20 mouse cellular contexts compared by ENCODE assay signal in the genomic region with DNA sequence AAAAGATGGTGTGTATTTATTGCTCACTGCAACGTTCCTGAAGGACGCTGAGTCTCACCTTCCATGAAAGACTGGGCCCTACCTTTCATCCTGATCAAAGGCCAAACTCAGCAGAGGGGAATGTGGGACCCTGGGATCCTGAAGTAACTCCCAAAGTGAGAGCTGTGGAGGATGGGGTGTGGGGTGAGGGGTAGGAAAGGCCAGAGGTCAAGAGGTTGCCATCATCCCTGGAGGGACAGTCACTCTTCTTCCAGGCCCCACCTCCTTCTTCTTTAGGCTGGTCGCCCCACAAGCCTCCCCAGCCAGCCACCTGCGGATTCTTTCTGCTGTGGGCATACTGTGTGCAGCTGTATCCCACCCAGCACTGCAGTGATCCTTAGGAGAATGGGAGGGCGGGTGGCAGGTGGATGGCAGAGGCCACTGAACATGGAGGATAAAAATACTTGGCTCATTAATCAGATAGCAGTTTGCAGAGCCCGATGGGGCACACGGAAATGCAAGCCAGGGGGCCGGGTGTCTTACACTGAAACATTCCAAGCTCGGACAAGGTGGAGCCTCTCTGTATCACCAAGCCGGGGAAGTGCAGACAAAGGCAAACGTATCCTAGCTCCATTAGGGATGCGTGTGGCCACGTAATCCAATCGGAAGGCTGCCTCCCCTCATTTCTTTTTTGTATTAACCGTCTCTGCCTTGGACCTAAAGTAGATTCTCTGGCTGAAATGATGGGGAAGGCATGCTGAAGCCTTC. TPM values are rescaled to one million over a fixed set of nuclear protein-coding genes. Genes with fewer than 3 reads are reported as not detected.
DNase-seq lines count a peak whose midpoint lies in the region; ATAC-seq and TF ChIP-seq lines count a peak whose summit lies in the region.
"Had no signal": no experiment of that assay in that cellular context is flagged by ENCODE, and none has a peak within 500 bp of the region (broad histone marks: within the 10 kb centered on the region; RNA-seq: fewer than 3 reads in every experiment).

No protein-coding gene starts in this region.

- no peaks in the 10 kb centered on the region for H3K27me3 ChIP-seq in heart, adult 2 months (ENCODE audit: control insufficient read depth, insufficient read depth, low read length)
- H3K27me3 ChIP-seq in kidney, postnatal 0 days (ENCODE audit: insufficient read depth, low read length), result no peaks in the 10 kb centered on the region
- H3K27me3 ChIP-seq in limb, embryonic 12.5 days, result no peaks in the 10 kb centered on the region
- no peaks in the 10 kb centered on the region for H3K27me3 ChIP-seq in intestine, postnatal 0 days (replicated peaks; ENCODE audit: control insufficient read depth, insufficient read depth, low read length)

- intact Hi-C loops in heart, adult 2 months (cut with DNase I), result no loop called here
- intact Hi-C loops in heart, postnatal 36 days (cut with DNase I), result loop anchor here (10.0 kb wide), 1 partner anchor 286 kb away; a partner anchor contains a TSS

- TF ChIP-seq POLR2A in heart, adult 2 months (IDR thresholded peaks at IDR 0.05; ENCODE audit: insufficient read depth, low read depth, low read length), result no peak

- H3K4me2 ChIP-seq in kidney, postnatal 0 days (ENCODE audit: low read length), result no peak overlapping the region
- no peak overlapping the region for H3K4me2 ChIP-seq in limb, embryonic 12.5 days
- no peak overlapping the region for H3K4me2 ChIP-seq in intestine, postnatal 0 days (replicated peaks; ENCODE audit: low read depth)

- no peak for TF ChIP-seq EP300 in heart, adult 2 months (IDR thresholded peaks at IDR 0.05; ENCODE audit: insufficient read depth, low read depth, low read length)

- no peak for TF ChIP-seq CTCF in heart, adult 2 months (IDR thresholded peaks at IDR 0.05)
- TF ChIP-seq CTCF in kidney, postnatal 0 days (IDR thresholded peaks at IDR 0.05; ENCODE audit: low read depth), result 0 out of 2 replicates have a peak, but pooled peaks have one; percentile 1
- TF ChIP-seq CTCF in intestine, postnatal 0 days (IDR thresholded peaks at IDR 0.05; ENCODE audit: low read depth), result no peak

- 60% methylated on average over 15 of the region's 15 CpGs for WGBS in heart, adult 2 months
- 50% methylated on average over 15 of the region's 15 CpGs for WGBS in kidney, postnatal 0 days
- WGBS in limb, embryonic 12.5 days, result 69% methylated on average over 15 of the region's 15 CpGs
- WGBS in intestine, postnatal 0 days, result 66% methylated on average over 15 of the region's 15 CpGs

- peak; percentile 34 for DNase-seq in cerebellum, adult 9-11 months
- DNase-seq in cerebellum, adult 11 months, result no peak
- no peak for DNase-seq in heart, adult 2 months
- no peak for DNase-seq in heart, postnatal 36 days
- DNase-seq in kidney, postnatal 0 days (ENCODE audit: low spot score), result no peak
- no peak for DNase-seq in kidney, postnatal 25 days
- DNase-seq: adrenal gland, adult 8-10 months; cerebellum, adult 8-10 months; embryo, embryonic 11 days; kidney, postnatal 4 days; liver; lung, adult 2 months; right cerebral cortex, postnatal 4 days; thymus, adult 18-20 months had no signal

- no peak overlapping the region for H3K9ac ChIP-seq in heart, adult 2 months (ENCODE audit: low read depth, low read length)
- H3K9ac ChIP-seq in kidney, postnatal 0 days (ENCODE audit: low read depth, low read length), result no peak overlapping the region
- H3K9ac ChIP-seq in limb, embryonic 12.5 days (replicated peaks), result no peak overlapping the region
- H3K9ac ChIP-seq in intestine, postnatal 0 days (ENCODE audit: low read depth, low read length), result no peak overlapping the region

- H3K79me2 ChIP-seq in heart, adult 2 months (replicated peaks; ENCODE audit: control insufficient read depth, insufficient read depth, low read length), result no peaks in the 10 kb centered on the region

- H3K4me1 ChIP-seq in heart, adult 2 months (ENCODE audit: control insufficient read depth, insufficient read depth, low read length), result peaks cover 29% of the 10 kb centered on the region
- peaks cover 32% of the 10 kb centered on the region for H3K4me1 ChIP-seq in kidney, postnatal 0 days (replicated peaks; ENCODE audit: insufficient read depth, low read length)
- H3K4me1 ChIP-seq in limb, embryonic 12.5 days (replicated peaks), result peaks cover 46% of the 10 kb centered on the region
- no peaks in the 10 kb centered on the region; the same call in 1 of the 2 replicates for H3K4me1 ChIP-seq in intestine, postnatal 0 days (replicated peaks; ENCODE audit: control insufficient read depth, insufficient read depth, low read length)

- H3K27ac ChIP-seq in heart, adult 2 months, result peak overlapping the region; percentile 12; the same call in 1 of the 2 replicates
- H3K27ac ChIP-seq in kidney, postnatal 0 days, result no peak overlapping the region
- H3K27ac ChIP-seq in limb, embryonic 12.5 days, result 0 out of 2 replicates have a peak overlapping the region, but pooled peaks have one; percentile 7
- H3K27ac ChIP-seq in intestine, postnatal 0 days (ENCODE audit: low read depth, low read length), result no peak overlapping the region

- H3K36me3 ChIP-seq in heart, adult 2 months (ENCODE audit: control insufficient read depth, insufficient read depth, low read length), result peaks cover 6% of the 10 kb centered on the region
- H3K36me3 ChIP-seq in kidney, postnatal 0 days (ENCODE audit: insufficient read depth, low read length), result no peaks in the 10 kb centered on the region
- no peaks in the 10 kb centered on the region for H3K36me3 ChIP-seq in limb, embryonic 12.5 days
- no peaks in the 10 kb centered on the region for H3K36me3 ChIP-seq in intestine, postnatal 0 days (ENCODE audit: control insufficient read depth, insufficient read depth)

- H3K4me3 ChIP-seq in heart, adult 2 months, result no peak overlapping the region
- H3K4me3 ChIP-seq in kidney, postnatal 0 days (replicated peaks; ENCODE audit: low read depth, low read length), result no peak overlapping the region
- H3K4me3 ChIP-seq in limb, embryonic 12.5 days (replicated peaks), result no peak overlapping the region
- no peak overlapping the region for H3K4me3 ChIP-seq in intestine, postnatal 0 days (ENCODE audit: low read depth, low read length)

- H3K9me3 ChIP-seq in kidney, postnatal 0 days (replicated peaks; ENCODE audit: low read length), result no peaks in the 10 kb centered on the region
- H3K9me3 ChIP-seq in limb, embryonic 12.5 days, result no peaks in the 10 kb centered on the region
- H3K9me3 ChIP-seq in intestine, postnatal 0 days (ENCODE audit: control insufficient read depth), result no peaks in the 10 kb centered on the region

- ATAC-seq in kidney, postnatal 0 days (replicated peaks; ENCODE audit: low FRiP score, low read depth), result no peak
- ATAC-seq in limb, embryonic 12.5 days (ENCODE audit: insufficient number of reproducible peaks, insufficient read depth, low FRiP score, low TSS enrichment, low read depth), result no peak
- no peak for ATAC-seq in intestine, postnatal 0 days

RNA-seq across cellular contexts. Expression of a gene that starts 1.3 kb away (rescaled TPM):
- total RNA-seq in heart, adult 2 months (2021), result 1 to 10 TPM; 3.3 to 5.6 TPM
- polyA plus RNA-seq in heart, adult 2 months (2012; rRNA removed), result 51.7 and 53.8 TPM in 2 replicates
- total RNA-seq in heart, postnatal 36 days (2021), result 1 to 10 TPM; 8.0 to 8.6 TPM
- polyA plus RNA-seq in kidney, postnatal 0 days (2015; fragmentation: Nextera tagmentation; extraction: Ambion mirVana), result 2.4 and 3.1 TPM in 2 replicates
- polyA plus RNA-seq in limb, embryonic 12.5 days (2016; fragmentation: Nextera tagmentation; extraction: Ambion mirVana), result 2.9 and 4.1 TPM in 2 replicates
- 21.5 and 22.8 TPM in 2 replicates for polyA plus RNA-seq in intestine, postnatal 0 days (2015; fragmentation: Nextera tagmentation; extraction: Ambion mirVana)
- total RNA-seq: granulocyte monocyte progenitor cell, adult 5-6 weeks; megakaryocyte, adult 5-6 weeks had no signal

RNA-seq across cellular contexts. Expression of a gene that starts 11.7 kb away (rescaled TPM):
- total RNA-seq in heart, adult 2 months (2021), result 10 to 100 TPM; 52.2 to 69.8 TPM
- 56.8 and 101 TPM in 2 replicates for polyA plus RNA-seq in heart, adult 2 months (2012; rRNA removed)
- 10 to 100 TPM; 59.1 to 65.0 TPM for total RNA-seq in heart, postnatal 36 days (2021)
- polyA plus RNA-seq in kidney, postnatal 0 days (2015; fragmentation: Nextera tagmentation; extraction: Ambion mirVana), result 91.8 and 103 TPM in 2 replicates
- polyA plus RNA-seq in limb, embryonic 12.5 days (2016; fragmentation: Nextera tagmentation; extraction: Ambion mirVana), result 69.5 and 76.5 TPM in 2 replicates
- 44.5 and 44.9 TPM in 2 replicates for polyA plus RNA-seq in intestine, postnatal 0 days (2015; fragmentation: Nextera tagmentation; extraction: Ambion mirVana)

RNA-seq across cellular contexts. Expression of a gene that starts 39.9 kb away (rescaled TPM):
- not detected for total RNA-seq in heart, adult 2 months (2021)
- 0.10 and 0.35 TPM in 2 replicates for polyA plus RNA-seq in heart, adult 2 months (2012; rRNA removed)
- not detected for total RNA-seq in heart, postnatal 36 days (2021)
- polyA plus RNA-seq in kidney, postnatal 0 days (2015; fragmentation: Nextera tagmentation; extraction: Ambion mirVana), result not detected in 2 replicates
- not detected in 2 replicates for polyA plus RNA-seq in limb, embryonic 12.5 days (2016; fragmentation: Nextera tagmentation; extraction: Ambion mirVana)
- not detected in 2 replicates for polyA plus RNA-seq in intestine, postnatal 0 days (2015; fragmentation: Nextera tagmentation; extraction: Ambion mirVana)
- total RNA-seq: granulocyte monocyte progenitor cell, adult 5-6 weeks; layer of hippocampus, postnatal 25 days; megakaryocyte, adult 5-6 weeks had no signal
- polyA plus RNA-seq: intestine, embryonic 14.5 days had no signal

RNA-seq across cellular contexts. Expression of a gene that starts 43.1 kb away (rescaled TPM):
- total RNA-seq in heart, adult 2 months (2021), result 10 to 100 TPM; 10.9 to 13.5 TPM
- 25.9 and 39.9 TPM in 2 replicates for polyA plus RNA-seq in heart, adult 2 months (2012; rRNA removed)
- 10 to 100 TPM; 10.9 to 12.4 TPM for total RNA-seq in heart, postnatal 36 days (2021)
- 39.0 and 43.0 TPM in 2 replicates for polyA plus RNA-seq in kidney, postnatal 0 days (2015; fragmentation: Nextera tagmentation; extraction: Ambion mirVana)
- polyA plus RNA-seq in limb, embryonic 12.5 days (2016; fragmentation: Nextera tagmentation; extraction: Ambion mirVana), result 44.1 and 45.9 TPM in 2 replicates
- polyA plus RNA-seq in intestine, postnatal 0 days (2015; fragmentation: Nextera tagmentation; extraction: Ambion mirVana), result 17.7 and 17.8 TPM in 2 replicates

Comparison
In these comparisons a context has a peak if more than half of its experiments do, and no peak if none do; other contexts are left out.
1. H3K27ac ChIP-seq: peak in heart, adult 2 months (single experiment) and limb, embryonic 12.5 days (single experiment); none in kidney, postnatal 0 days (single experiment) and intestine, postnatal 0 days (single experiment).